Mouse (Mus musculus): ENCODE measurements around the gene Dpp6.

Gene Dpp6

GRCm38 (mm10) chr5:27744944-27745343 is 927.9 kb downstream of the Dpp6 start:
- no peak for DNase-seq (ENCODE audit: low spot score in 2 of 2)

- DNase-seq (ENCODE audit: low spot score in 2 of 2): no peak
Measured at GRCm38 (mm10) chr5:27765780-27766179, 948.8 kb downstream of the Dpp6 start.

- no peak for DNase-seq (ENCODE audit: low spot score in 2 of 2)
Measured at GRCm38 (mm10) chr5:27767948-27768347, 950.9 kb downstream of the Dpp6 start.

All from frontal cortex, postnatal 36 days (tissue).